In the genomic region with DNA sequence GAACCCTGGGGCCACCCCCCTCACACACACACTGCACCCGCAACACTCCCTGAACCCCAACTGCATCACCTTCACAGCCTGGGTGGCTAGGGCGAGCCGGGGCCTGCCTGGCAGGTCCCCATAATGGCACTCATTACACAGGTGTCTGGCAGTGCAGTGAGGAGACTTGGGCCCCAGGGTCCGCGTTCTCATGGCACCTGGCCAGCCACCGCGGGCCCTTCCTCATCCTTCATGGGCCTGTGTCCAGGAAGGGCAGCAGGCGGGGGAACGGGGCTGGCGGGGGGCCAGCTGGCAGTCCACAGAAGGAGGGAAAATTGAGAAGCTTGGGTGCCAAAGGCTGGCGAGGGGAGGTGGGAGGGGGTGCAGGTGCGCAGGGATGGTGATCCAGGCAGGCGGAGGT, we compare ENCODE assay signal across 10 mouse cellular contexts.
A peak's percentile ranks its signal among the peaks of the same experiment; 100 is the strongest.
DNase-seq lines count a peak whose midpoint lies in the region; ATAC-seq and TF ChIP-seq lines count a peak whose summit lies in the region.
"Had no signal": no experiment of that assay in that cellular context is flagged by ENCODE, and none has a peak within 500 bp of the region (broad histone marks: within the 10 kb centered on the region; RNA-seq: fewer than 3 reads in every experiment).

No protein-coding gene starts in this region.

- peak; percentile 45; the same call in 1 of the 2 replicates for ATAC-seq in hindbrain, embryonic 12.5 days (ENCODE audit: low FRiP score)
- ATAC-seq in intestine, postnatal 0 days: peak; percentile 25
- no peak for ATAC-seq in stomach, embryonic 15.5 days (ENCODE audit: insufficient read depth, low FRiP score, low read depth)
- ATAC-seq: liver, embryonic 12.5 days had no signal

- WGBS in hindbrain, embryonic 12.5 days: 94% methylated on average over 13 of the region's 13 CpGs
- 88% methylated on average over 13 of the region's 13 CpGs for WGBS in hindbrain, embryonic 10.5 days
- WGBS in intestine, postnatal 0 days: 43% methylated on average over 13 of the region's 13 CpGs
- WGBS in stomach, embryonic 15.5 days: 48% methylated on average over 13 of the region's 13 CpGs

- peaks cover 7% of the 10 kb centered on the region for H3K4me1 ChIP-seq in hindbrain, embryonic 12.5 days
- peaks cover 21% of the 10 kb centered on the region for H3K4me1 ChIP-seq in hindbrain, embryonic 10.5 days (replicated peaks)
- 0 out of 2 replicates have a peak, but pooled peaks cover 7% of the 10 kb centered on the region for H3K4me1 ChIP-seq in intestine, postnatal 0 days (replicated peaks; ENCODE audit: control insufficient read depth, insufficient read depth, low read length)
- H3K4me1 ChIP-seq in stomach, embryonic 15.5 days: peaks cover 28% of the 10 kb centered on the region

- no peaks in the 10 kb centered on the region for H3K36me3 ChIP-seq in hindbrain, embryonic 12.5 days
- H3K36me3 ChIP-seq in hindbrain, embryonic 10.5 days: no peaks in the 10 kb centered on the region
- no peaks in the 10 kb centered on the region for H3K36me3 ChIP-seq in intestine, postnatal 0 days (ENCODE audit: control insufficient read depth, insufficient read depth)
- no peaks in the 10 kb centered on the region for H3K36me3 ChIP-seq in stomach, embryonic 15.5 days
- H3K36me3 ChIP-seq: heart, embryonic 12.5 days; liver, embryonic 12.5 days had no signal

- H3K4me3 ChIP-seq in hindbrain, embryonic 12.5 days: no peak overlapping the region
- H3K4me3 ChIP-seq in hindbrain, embryonic 10.5 days: no peak overlapping the region
- H3K4me3 ChIP-seq in intestine, postnatal 0 days (ENCODE audit: low read depth, low read length): no peak overlapping the region
- no peak overlapping the region for H3K4me3 ChIP-seq in stomach, embryonic 15.5 days (replicated peaks)
- H3K4me3 ChIP-seq: heart, embryonic 12.5 days; liver, embryonic 12.5 days had no signal

- TF ChIP-seq CTCF in intestine, postnatal 0 days (IDR thresholded peaks at IDR 0.05; ENCODE audit: low read depth): no peak

- H3K27me3 ChIP-seq in hindbrain, embryonic 12.5 days: no peaks in the 10 kb centered on the region; the same call in 1 of the 2 replicates
- no peaks in the 10 kb centered on the region; the same call in 1 of the 2 replicates for H3K27me3 ChIP-seq in hindbrain, embryonic 10.5 days (ENCODE audit: insufficient read depth, poor library complexity, severe bottlenecking)
- H3K27me3 ChIP-seq in intestine, postnatal 0 days (replicated peaks; ENCODE audit: control insufficient read depth, insufficient read depth, low read length): no peaks in the 10 kb centered on the region
- H3K27me3 ChIP-seq in stomach, embryonic 15.5 days (replicated peaks): no peaks in the 10 kb centered on the region
- H3K27me3 ChIP-seq: heart, embryonic 12.5 days; liver, embryonic 12.5 days had no signal

- H3K9me3 ChIP-seq in hindbrain, embryonic 12.5 days (replicated peaks): no peaks in the 10 kb centered on the region; the same call in 1 of the 2 replicates
- no peaks in the 10 kb centered on the region for H3K9me3 ChIP-seq in hindbrain, embryonic 10.5 days
- no peaks in the 10 kb centered on the region for H3K9me3 ChIP-seq in intestine, postnatal 0 days (ENCODE audit: control insufficient read depth)
- H3K9me3 ChIP-seq in stomach, embryonic 15.5 days: no peaks in the 10 kb centered on the region
- H3K9me3 ChIP-seq: heart, embryonic 12.5 days; liver, embryonic 12.5 days had no signal

- no peak overlapping the region for H3K4me2 ChIP-seq in hindbrain, embryonic 12.5 days (replicated peaks)
- H3K4me2 ChIP-seq in intestine, postnatal 0 days (replicated peaks; ENCODE audit: low read depth): no peak overlapping the region
- no peak overlapping the region for H3K4me2 ChIP-seq in stomach, embryonic 15.5 days
- H3K4me2 ChIP-seq: heart, embryonic 12.5 days; liver, embryonic 12.5 days had no signal

- DNase-seq in hindbrain, embryonic 10.5 days (ENCODE audit: low spot score): no peak
- peak; percentile 31 for DNase-seq in retina, postnatal 1 day
- no peak for DNase-seq in retina, embryonic 14.5 days (ENCODE audit: low spot score)
- DNase-seq in spleen, postnatal 36 days (ENCODE audit: low spot score in 2 of 2): no peak
- no peak for DNase-seq in ovary, postnatal 14 days (ENCODE audit: low spot score)

- no peak overlapping the region for H3K9ac ChIP-seq in hindbrain, embryonic 12.5 days
- H3K9ac ChIP-seq in intestine, postnatal 0 days (ENCODE audit: low read depth, low read length): no peak overlapping the region
- H3K9ac ChIP-seq in stomach, embryonic 15.5 days: no peak overlapping the region
- H3K9ac ChIP-seq: heart, embryonic 12.5 days; liver, embryonic 12.5 days had no signal

- H3K27ac ChIP-seq in hindbrain, embryonic 12.5 days: no peak overlapping the region
- H3K27ac ChIP-seq in hindbrain, embryonic 10.5 days: no peak overlapping the region
- H3K27ac ChIP-seq in intestine, postnatal 0 days (ENCODE audit: low read depth, low read length): no peak overlapping the region
- 0 out of 2 replicates have a peak overlapping the region, but pooled peaks have one; percentile 16 for H3K27ac ChIP-seq in stomach, embryonic 15.5 days
- H3K27ac ChIP-seq: liver, embryonic 12.5 days had no signal
